ENCODE assay signal across 16 mouse cellular contexts in the genomic region with DNA sequence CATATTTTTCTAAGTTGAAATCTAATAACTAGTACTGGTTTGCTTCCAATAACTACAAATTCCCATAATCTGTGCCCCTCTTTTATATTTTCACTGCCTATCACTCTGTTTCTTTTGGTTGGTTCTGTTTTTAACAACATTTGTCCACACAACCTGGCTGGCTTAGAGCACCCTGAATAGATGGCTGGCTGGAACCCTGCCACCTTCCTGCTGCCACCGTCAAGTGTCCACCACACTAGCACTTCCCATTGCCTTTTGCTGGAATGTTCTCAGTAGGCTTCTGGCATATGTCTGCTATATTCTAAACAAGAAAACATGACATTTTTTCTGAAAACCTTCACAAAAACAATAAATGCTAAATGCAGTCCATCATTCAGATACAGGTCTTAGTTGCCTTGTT. TPM values are rescaled to one million over a fixed set of nuclear protein-coding genes. Genes with fewer than 3 reads are reported as not detected.
DNase-seq lines count a peak whose midpoint lies in the region; ATAC-seq lines count a peak whose summit lies in the region.
"Had no signal": no experiment of that assay in that cellular context is flagged by ENCODE, and none has a peak within 500 bp of the region (broad histone marks: within the 10 kb centered on the region; RNA-seq: fewer than 3 reads in every experiment).

No protein-coding gene starts in this region.

- peak; percentile 56 for DNase-seq in heart, adult 11 months
- no peak for DNase-seq in heart, postnatal 36 days
- DNase-seq in cerebellum, adult 8-10 months, result peak; percentile 76
- DNase-seq in cerebellum, postnatal 14 days, result peak; percentile 82 to 89
- no peak for DNase-seq in adrenal gland, postnatal 14 days
- DNase-seq in layer of hippocampus, adult 8-10 months (ENCODE audit: low spot score in 2 of 2), result no peak
- DNase-seq: adrenal gland, postnatal 10 days; gastrocnemius, postnatal 36 days; heart, adult 18-20 months; heart, postnatal 10 days; kidney, adult 2 months had no signal

- intact Hi-C loops in heart, postnatal 36 days (cut with DNase I), result no loop called here

- no peak for ATAC-seq in inflammation-experienced regulatory T-cells, adult 6 months
- ATAC-seq: forebrain, embryonic 13.5 days; intestine, embryonic 16.5 days had no signal

RNA-seq across cellular contexts. Expression of gene Ric3, which starts 32.3 kb away (rescaled TPM):
- total RNA-seq in heart, postnatal 36 days (2021), result under 1 TPM; 0.87 to 0.97 TPM
- polyA plus RNA-seq in inflammation-experienced regulatory T-cells, adult 6 months (2017; shearing (Covaris generic)), result not detected
- 20.2 and 21.0 TPM in 2 replicates for total RNA-seq in adrenal gland, postnatal 14 days (2021)
- total RNA-seq in layer of hippocampus, adult 8-10 months (2022), result 10 to 100 TPM; 66.7 to 77.1 (median 72.9) TPM
- total RNA-seq: MEL had no signal
- polyA plus RNA-seq: C2C12 had no signal

Comparison
In these comparisons a context has a peak if more than half of its experiments do, and no peak if none do; other contexts are left out.
1. DNase-seq: peak in heart, adult 11 months (single experiment), cerebellum, adult 8-10 months (single experiment) and cerebellum, postnatal 14 days (2 of 2); none in heart, postnatal 36 days (0 of 2), adrenal gland, postnatal 14 days (single experiment) and layer of hippocampus, adult 8-10 months (0 of 2).
2. RNA of gene Ric3, which starts 32.3 kb away (total RNA-seq): 66.7 to 77.1 TPM in layer of hippocampus, adult 8-10 months and 20.2 to 21.0 TPM in adrenal gland, postnatal 14 days; 0.87 to 0.97 TPM in heart, postnatal 36 days; every median in the first group is over 10 times any median in the second.